Mouse (Mus musculus) midbrain, embryonic 10.5 days (tissue): ENCODE measurements at regions not wholly inside any gene's neighbourhood (a gene's known extent, or its start where the extent isn't known, plus 50 kb on each side); places are given as distances from the start of the nearest gene placed in this dataset.
A peak's percentile ranks its signal among the peaks of the same experiment; 100 is the strongest.

Experiments used
- DNase-seq: peaks from one replicate; pipeline ENCODE4 v3.0.0-alpha.2; 2017; ENCODE audit warnings: low spot score
- H3K27ac ChIP-seq: fragments of 300-500 bp; sonication (generic); replicated peaks from 2 replicates; pipeline ENCODE4 v1.5.1; 2016; ENCODE audit warnings: mild to moderate bottlenecking
- H3K27me3 ChIP-seq: fragments of 300-500 bp; sonication (generic); 2 replicates; pipeline ENCODE4 v1.6.1; 2016; ENCODE audit warnings: low read depth, mild to moderate bottlenecking; ENCODE audit not compliant: poor library complexity, severe bottlenecking
- H3K36me3 ChIP-seq: fragments of 300-500 bp; sonication (generic); 2 replicates; pipeline ENCODE4 v1.6.1; 2016; ENCODE audit warnings: mild to moderate bottlenecking, moderate library complexity
- H3K4me1 ChIP-seq: fragments of 300-500 bp; sonication (generic); 2 replicates; pipeline ENCODE4 v1.6.1; 2016
- H3K4me3 ChIP-seq: fragments of 300-500 bp; sonication (generic); 2 replicates; pipeline ENCODE4 v1.5.1; 2016; ENCODE audit warnings: mild to moderate bottlenecking, moderate library complexity
- H3K9me3 ChIP-seq: fragments of 300-500 bp; sonication (generic); replicated peaks from 2 replicates; pipeline ENCODE4 v1.6.1; 2016; ENCODE audit warnings: mild to moderate bottlenecking
- WGBS: fragments of 180-500 bp; shearing (Covaris S2); methylation state at CpG from one replicate; pipeline ENCODE4 v1.1.7; 2016; 5-methylcytosine and 5-hydroxymethylcytosine counted together

DNA sequence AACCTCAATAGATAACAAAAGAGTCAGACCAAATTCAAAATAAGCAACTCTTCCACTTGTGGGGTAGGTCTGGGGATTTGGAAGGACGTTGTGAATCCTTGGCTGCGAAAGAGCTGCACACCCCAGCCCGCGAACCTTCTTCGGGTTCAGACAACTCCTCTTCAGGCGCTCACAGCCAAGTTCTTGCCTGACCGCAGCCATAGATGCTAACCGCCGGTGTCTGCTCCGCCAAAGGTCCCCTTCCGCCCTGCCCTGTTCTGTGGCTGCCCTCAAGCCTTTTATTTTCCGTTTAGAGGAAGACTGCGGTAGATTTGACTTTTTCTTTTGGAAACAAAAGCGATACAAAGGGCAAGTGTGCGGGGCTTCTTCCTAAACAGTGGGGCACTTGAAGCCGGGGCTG is 68.6 kb upstream of the Hnrnpk start:
- peak overlapping the region; percentile 50 for H3K4me3 ChIP-seq
- H3K36me3 ChIP-seq = no peaks in the 10 kb centered on the region
- peak overlapping the region; percentile 76 for H3K27ac ChIP-seq
- peak; percentile 62 for DNase-seq
- WGBS = 3% methylated on average over 16 of the region's 16 CpGs
- H3K9me3 ChIP-seq = 0 out of 2 replicates have a peak, but pooled peaks cover 3% of the 10 kb centered on the region
- H3K27me3 ChIP-seq = peaks cover 32% of the 10 kb centered on the region
- H3K4me1 ChIP-seq = peaks cover 48% of the 10 kb centered on the region

DNA sequence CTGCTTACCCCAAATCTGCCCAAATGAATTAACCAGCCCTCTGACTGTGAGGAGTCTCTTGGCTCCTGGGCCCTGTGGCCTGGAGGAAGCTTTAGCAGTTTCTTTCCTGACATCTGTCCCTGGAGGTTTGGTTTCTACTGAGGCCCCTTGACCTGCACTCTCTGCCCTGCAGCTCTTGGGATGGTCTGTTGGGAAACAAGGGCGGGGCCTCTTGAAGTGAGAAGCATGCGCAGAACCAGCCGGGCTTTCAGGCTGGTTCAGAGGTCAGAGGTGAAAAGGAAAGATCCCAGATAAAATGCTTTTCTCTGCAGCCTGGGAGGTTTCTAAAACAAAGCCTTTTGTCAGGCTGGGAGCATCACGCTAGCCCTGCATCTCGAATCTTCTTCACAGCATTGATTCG is 66.6 kb upstream of the Hnrnpk start:
- H3K4me3 ChIP-seq = peak overlapping the region; percentile 31; the same call in 1 of the 2 replicates
- H3K36me3 ChIP-seq = no peaks in the 10 kb centered on the region
- H3K9me3 ChIP-seq = 0 out of 2 replicates have a peak, but pooled peaks cover 3% of the 10 kb centered on the region
- peak; percentile 67 for DNase-seq
- 4% methylated on average over 6 of the region's 6 CpGs for whole genome bisulfite sequencing
- H3K27ac ChIP-seq = peak overlapping the region; percentile 77
- H3K4me1 ChIP-seq = peaks cover 43% of the 10 kb centered on the region
- peaks cover 32% of the 10 kb centered on the region for H3K27me3 ChIP-seq

DNA sequence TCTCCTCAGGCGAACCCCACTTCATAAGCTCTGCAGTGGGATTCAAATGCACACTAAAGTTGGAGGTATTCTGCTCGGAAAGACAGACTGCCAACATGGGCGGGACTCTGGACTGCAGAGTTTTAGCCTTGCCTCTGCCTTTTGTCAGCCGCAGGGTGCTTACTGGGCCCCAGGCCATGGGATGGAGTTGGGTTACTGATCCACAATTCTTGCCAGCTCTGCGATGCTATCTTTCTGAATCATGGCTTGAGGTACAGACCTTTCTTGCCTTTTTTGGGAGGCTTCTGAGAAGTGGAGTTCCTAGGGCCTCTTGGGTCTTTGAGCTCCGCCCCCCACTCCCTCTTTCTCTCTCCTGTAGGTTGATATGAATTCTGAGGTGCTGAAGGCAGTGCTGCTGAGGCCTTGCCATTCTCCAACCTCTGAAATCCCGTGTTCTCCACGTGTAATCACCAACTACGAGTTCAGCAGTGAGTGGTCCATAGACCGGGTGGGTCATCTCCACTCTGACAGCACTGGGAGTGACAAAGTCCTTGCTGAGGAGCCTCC is 64.0 kb upstream of the Hnrnpk start:
- no peak overlapping the region for H3K4me3 ChIP-seq
- no peak for DNase-seq
- H3K27ac ChIP-seq = no peak overlapping the region
- 0 out of 2 replicates have a peak, but pooled peaks cover 3% of the 10 kb centered on the region for H3K9me3 ChIP-seq
- peaks cover 39% of the 10 kb centered on the region for H3K4me1 ChIP-seq
- peaks cover 22% of the 10 kb centered on the region for H3K27me3 ChIP-seq
- no peaks in the 10 kb centered on the region for H3K36me3 ChIP-seq
- 82% methylated on average over 10 of the region's 10 CpGs for WGBS

DNA sequence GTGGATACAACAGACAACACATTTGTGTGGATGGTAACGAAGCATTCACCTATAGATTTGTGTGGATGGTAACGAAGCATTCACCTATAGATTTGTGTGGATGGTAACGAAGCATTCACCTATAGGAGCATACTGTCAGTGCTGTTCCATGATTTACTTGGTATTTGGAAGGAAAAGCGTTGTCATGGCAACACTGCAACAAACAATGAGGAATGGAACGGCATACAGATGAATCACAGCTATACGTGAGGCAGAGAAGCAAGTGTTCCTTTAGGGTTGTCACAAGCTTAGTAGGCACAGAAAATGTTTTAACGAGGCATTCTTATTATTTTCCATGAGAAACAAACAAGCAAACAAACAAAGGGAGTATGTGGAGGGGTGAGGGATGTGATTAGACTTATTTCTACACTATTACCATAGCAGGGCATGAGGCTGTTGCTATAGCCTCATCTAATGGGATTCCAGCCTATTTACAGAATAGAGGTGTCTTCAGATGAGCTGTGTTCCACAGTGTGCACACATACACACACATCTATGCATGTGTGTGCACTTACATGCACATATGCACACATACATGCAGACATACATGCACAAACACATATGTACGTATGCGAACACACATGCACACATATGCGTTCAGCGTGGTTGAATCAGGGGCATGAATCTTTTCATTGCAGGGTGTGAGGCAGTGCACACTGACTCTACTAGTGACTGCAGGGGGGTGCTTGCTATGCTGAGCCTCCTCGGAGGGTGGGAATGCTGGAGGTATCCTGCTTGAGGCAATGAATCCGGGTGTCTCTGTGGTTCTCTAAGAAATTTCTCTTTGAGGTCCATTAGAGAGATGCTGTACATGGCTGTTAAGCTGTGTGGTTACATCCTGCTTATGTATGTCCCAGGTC is 62.3 kb upstream of the Hnrnpk start:
- no peak overlapping the region for H3K4me3 ChIP-seq
- H3K9me3 ChIP-seq = 0 out of 2 replicates have a peak, but pooled peaks cover 3% of the 10 kb centered on the region
- no peaks in the 10 kb centered on the region for H3K36me3 ChIP-seq
- H3K27ac ChIP-seq = 0 out of 2 replicates have a peak overlapping the region, but pooled peaks have one; percentile 9
- WGBS = 79% methylated on average over 13 of the region's 13 CpGs
- H3K27me3 ChIP-seq = 0 out of 2 replicates have a peak, but pooled peaks cover 5% of the 10 kb centered on the region
- H3K4me1 ChIP-seq = peaks cover 22% of the 10 kb centered on the region
- DNase-seq = no peak
